In the genomic region with DNA sequence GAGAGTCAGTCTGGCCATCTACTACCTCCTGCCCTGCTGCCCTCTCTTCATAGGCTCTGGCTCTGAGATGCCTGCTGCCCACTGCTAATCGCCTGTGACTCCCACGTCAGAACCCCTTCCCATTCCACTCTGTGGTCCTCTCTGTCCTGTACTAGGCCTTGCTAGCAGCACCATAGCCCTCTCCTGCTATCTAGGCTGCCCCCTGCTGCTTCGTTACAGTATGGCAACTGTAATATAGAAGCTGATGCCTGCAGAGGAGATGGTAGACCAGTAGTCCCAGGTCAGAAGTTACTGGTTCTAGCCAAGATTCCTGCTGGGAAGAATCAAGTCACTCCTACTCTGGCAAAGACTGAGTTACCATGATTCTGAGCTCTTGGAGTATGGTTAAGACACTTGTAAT, we compare ENCODE assay signal across 9 mouse cellular contexts. TPM values are rescaled to one million over a fixed set of nuclear protein-coding genes. Genes with fewer than 3 reads are reported as not detected.
DNase-seq lines count a peak whose midpoint lies in the region; ATAC-seq and TF ChIP-seq lines count a peak whose summit lies in the region.
"Had no signal": no experiment of that assay in that cellular context is flagged by ENCODE, and none has a peak within 500 bp of the region (broad histone marks: within the 10 kb centered on the region; RNA-seq: fewer than 3 reads in every experiment).

No protein-coding gene starts in this region.

- peak; percentile 87 for TF ChIP-seq CTCF in intestine, postnatal 0 days (IDR thresholded peaks at IDR 0.05; ENCODE audit: low read depth)

- H3K4me2 ChIP-seq in intestine, postnatal 0 days (replicated peaks; ENCODE audit: low read depth), result no peak overlapping the region
- H3K4me2 ChIP-seq: limb, embryonic 12.5 days had no signal

- H3K27me3 ChIP-seq in intestine, postnatal 0 days (replicated peaks; ENCODE audit: control insufficient read depth, insufficient read depth, low read length), result no peaks in the 10 kb centered on the region
- H3K27me3 ChIP-seq: limb, embryonic 12.5 days had no signal

- H3K27ac ChIP-seq in intestine, postnatal 0 days (ENCODE audit: low read depth, low read length), result 0 out of 2 replicates have a peak overlapping the region, but pooled peaks have one; percentile 5
- H3K27ac ChIP-seq: limb, embryonic 12.5 days had no signal

- peak; percentile 41; the same call in 1 of the 2 replicates for ATAC-seq in intestine, postnatal 0 days

- H3K4me3 ChIP-seq in intestine, postnatal 0 days (ENCODE audit: low read depth, low read length), result no peak overlapping the region
- H3K4me3 ChIP-seq: limb, embryonic 12.5 days had no signal

- H3K9ac ChIP-seq in intestine, postnatal 0 days (ENCODE audit: low read depth, low read length), result no peak overlapping the region
- H3K9ac ChIP-seq: limb, embryonic 12.5 days had no signal

- DNase-seq in cerebellum, adult 18-20 months, result peak; percentile 79 to 81
- no peak for DNase-seq in cerebellum, adult 11 months
- peak; percentile 32 for DNase-seq in ovary, postnatal 36 days (ENCODE audit: low spot score)
- no peak for DNase-seq in ovary, adult 18-20 months (ENCODE audit: low spot score)
- peak; percentile 77 for DNase-seq in cerebellum, adult 8-10 months
- peak; percentile 68 for DNase-seq in lung, postnatal 25 days (ENCODE audit: low spot score)
- peak; percentile 85 for DNase-seq in thymus, postnatal 25 days

- H3K36me3 ChIP-seq in intestine, postnatal 0 days (ENCODE audit: control insufficient read depth, insufficient read depth), result no peaks in the 10 kb centered on the region
- H3K36me3 ChIP-seq: limb, embryonic 12.5 days had no signal

- no peaks in the 10 kb centered on the region for H3K9me3 ChIP-seq in intestine, postnatal 0 days (ENCODE audit: control insufficient read depth)
- H3K9me3 ChIP-seq: limb, embryonic 12.5 days had no signal

- H3K4me1 ChIP-seq in intestine, postnatal 0 days (replicated peaks; ENCODE audit: control insufficient read depth, insufficient read depth, low read length), result peaks cover 7% of the 10 kb centered on the region; the same call in 1 of the 2 replicates
- H3K4me1 ChIP-seq: limb, embryonic 12.5 days had no signal

- 73% methylated on average over 3 of the region's 3 CpGs for WGBS in intestine, postnatal 0 days

RNA-seq across cellular contexts. Expression of a gene that starts 33.0 kb away (rescaled TPM):
- polyA plus RNA-seq in intestine, postnatal 0 days (2015; fragmentation: Nextera tagmentation; extraction: Ambion mirVana), result 11.9 and 12.1 TPM in 2 replicates

Comparison
In these comparisons a context has a peak if more than half of its experiments do, and no peak if none do; other contexts are left out.
1. DNase-seq: peak in cerebellum, adult 18-20 months (2 of 2), ovary, postnatal 36 days (single experiment), cerebellum, adult 8-10 months (single experiment), lung, postnatal 25 days (single experiment) and thymus, postnatal 25 days (single experiment); none in cerebellum, adult 11 months (single experiment) and ovary, adult 18-20 months (single experiment).